Mouse (Mus musculus): ENCODE results near the gene Crlf1.
"Not testable (repeated sequence)": the region's sequence is repeated elsewhere in the genome, so short reads cannot be mapped to it uniquely, and the experiment has no call there.

The Crlf1 gene

GRCm38 (mm10) chr8:70495001-70495770, 2.2 kb downstream of the Crlf1 start:
- DNase-seq (ENCODE audit: low read depth in 1 of 2, low spot score in 2 of 2) = no peak

DNA sequence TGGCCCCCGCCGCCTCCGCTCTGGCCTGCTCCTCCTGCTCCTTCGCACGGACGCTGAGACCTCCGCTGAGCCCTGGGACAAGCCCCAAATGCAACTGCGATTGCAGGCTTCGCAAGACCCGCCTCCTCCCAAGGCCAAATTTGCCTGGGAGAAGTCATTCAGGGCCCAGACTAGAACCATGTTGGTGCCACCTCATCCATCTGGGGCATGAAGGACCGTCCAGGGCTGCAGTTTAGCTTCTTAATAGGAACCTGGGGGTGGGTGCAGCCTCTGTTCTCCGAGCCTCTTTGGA, 2.8 kb downstream of the Crlf1 start:
- no peak for DNase-seq (ENCODE audit: low read depth in 1 of 2, low spot score in 2 of 2)

- no peak for DNase-seq (ENCODE audit: low read depth in 1 of 2, low spot score in 2 of 2)
These were observed 7.7 kb downstream of the Crlf1 start for GRCm38 (mm10) chr8:70500386-70501301.

GRCm38 (mm10) chr8:70501820-70502529, 9.0 kb downstream of the Crlf1 start:
- DNase-seq (ENCODE audit: low read depth in 1 of 2, low spot score in 2 of 2) = no peak

DNA sequence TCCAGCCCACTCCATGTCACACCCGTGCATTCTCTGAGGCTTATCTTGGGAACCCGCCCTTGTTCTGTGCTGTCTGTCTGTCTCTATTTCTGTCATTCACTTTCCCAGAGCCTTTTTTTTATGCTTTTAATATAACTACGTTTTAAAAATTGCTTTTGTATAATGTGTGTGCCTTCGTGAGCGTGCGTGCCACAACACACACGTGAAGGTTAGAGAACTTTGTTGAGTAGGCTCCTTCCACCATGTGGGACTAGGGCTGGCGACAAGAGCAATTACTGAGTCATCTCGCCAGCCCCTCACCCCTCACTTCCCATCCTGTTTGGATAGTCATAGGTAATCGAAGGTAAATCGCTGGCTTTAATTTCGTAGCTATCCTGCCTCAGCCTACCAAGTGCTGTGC, 9.6 kb downstream of the Crlf1 start:
- DNase-seq (ENCODE audit: low read depth in 1 of 2, low spot score in 2 of 2) = no peak

- no peak for DNase-seq (ENCODE audit: low read depth in 1 of 2, low spot score in 2 of 2)
These were observed 10.2 kb downstream of the Crlf1 start for GRCm38 (mm10) chr8:70503062-70503750.

DNA sequence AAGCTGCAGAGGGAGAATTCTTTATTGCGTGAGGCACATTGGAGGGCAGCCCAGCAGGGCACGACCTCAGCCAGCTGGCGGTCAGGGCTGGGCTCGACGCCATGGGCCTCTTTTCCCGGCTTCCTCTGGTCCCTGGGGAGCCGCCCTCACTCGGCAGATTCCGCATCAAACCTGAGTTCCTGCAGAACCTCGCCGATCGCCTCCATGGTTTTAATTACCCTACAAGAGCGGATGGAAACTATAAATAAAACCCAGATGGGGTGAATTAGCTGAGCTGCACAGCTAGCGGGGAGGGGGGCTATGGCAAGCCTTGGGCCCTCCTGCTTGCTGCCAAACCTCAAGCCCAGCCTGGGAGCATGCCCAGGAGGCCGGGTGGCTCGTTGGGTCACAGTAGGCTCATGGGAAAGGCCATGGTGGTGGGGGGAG, 11.3 kb downstream of the Crlf1 start:
- no peak for DNase-seq (ENCODE audit: low read depth in 1 of 2, low spot score in 2 of 2)

- DNase-seq (ENCODE audit: low read depth in 1 of 2, low spot score in 2 of 2) = peak in 1 of 2 experiments; percentile 54
These were observed 11.9 kb downstream of the Crlf1 start for GRCm38 (mm10) chr8:70504851-70505250.

DNA sequence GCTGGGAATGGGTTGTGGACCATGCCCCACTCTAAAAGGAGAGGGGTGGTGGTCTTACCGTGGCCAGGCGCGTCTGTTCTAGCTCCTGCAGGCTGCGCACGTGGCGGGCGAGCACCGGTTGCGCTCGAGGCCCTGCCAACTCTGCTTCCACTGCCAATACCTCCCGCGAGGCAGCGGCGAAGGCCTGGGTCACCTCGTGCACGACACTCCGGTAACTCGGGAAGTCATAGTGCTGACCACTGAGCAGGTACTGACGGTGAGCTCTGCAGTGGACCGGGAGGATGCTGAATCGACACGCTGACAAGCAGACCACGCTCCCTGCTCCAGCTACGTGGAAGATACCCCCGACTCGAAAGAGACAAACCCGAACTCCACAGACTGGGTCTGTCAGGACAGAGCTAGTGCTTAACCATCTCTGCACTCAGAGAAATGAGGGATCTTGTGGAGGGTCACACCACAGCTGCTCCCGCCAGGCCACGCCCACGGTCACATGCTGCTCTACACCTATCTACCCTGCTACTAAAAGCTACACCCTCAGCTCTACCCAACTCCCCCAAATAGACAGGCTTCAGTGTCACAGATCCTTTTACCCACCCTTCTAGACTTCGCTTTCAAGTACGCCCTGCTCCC, 12.9 kb downstream of the Crlf1 start:
- DNase-seq (ENCODE audit: low read depth in 1 of 2, low spot score in 2 of 2) = no peak

GRCm38 (mm10) chr8:70506328-70507026, 13.5 kb downstream of the Crlf1 start, which contains the start of gene Rex1bd:
Rex1bd (minus strand) TSS chr8:70506752.
- DNase-seq (ENCODE audit: low read depth in 1 of 2, low spot score in 2 of 2) = peak; percentile 76 to 83

DNA sequence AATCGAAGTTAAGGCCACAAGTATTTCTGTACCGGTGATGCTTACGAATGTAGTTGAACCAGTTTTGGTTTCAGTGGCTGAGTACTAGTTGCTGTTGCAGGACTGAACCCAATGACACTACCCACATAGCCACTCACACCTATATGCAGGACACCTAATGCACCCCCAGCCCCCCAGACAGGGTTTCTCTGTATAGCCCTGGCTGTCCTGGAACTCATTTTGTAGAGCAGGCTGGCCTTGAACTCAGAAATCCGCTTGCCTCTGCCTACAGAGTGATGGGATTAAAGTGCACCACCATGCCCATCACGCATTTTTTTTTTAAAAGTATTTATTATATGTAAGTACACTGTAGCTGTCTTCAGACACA, 14.1 kb downstream of the Crlf1 start:
- no peak for DNase-seq (ENCODE audit: low read depth in 1 of 2, low spot score in 2 of 2)

GRCm38 (mm10) chr8:70509281-70509952, 16.5 kb downstream of the Crlf1 start:
- no peak for DNase-seq (ENCODE audit: low read depth in 1 of 2, low spot score in 2 of 2)

GRCm38 (mm10) chr8:70510228-70510915, 17.4 kb downstream of the Crlf1 start, which contains the start of gene Uba52:
Uba52 (minus strand) TSS chr8:70510801.
- DNase-seq (ENCODE audit: low read depth in 1 of 2, low spot score in 2 of 2) = peak; percentile 89 to 97

- DNase-seq (ENCODE audit: low read depth in 1 of 2, low spot score in 2 of 2) = not testable (repeated sequence)
These were observed 18.2 kb downstream of the Crlf1 start for GRCm38 (mm10) chr8:70511174-70511573.

GRCm38 (mm10) chr8:70511770-70512169, 18.8 kb downstream of the Crlf1 start:
- no peak for DNase-seq (ENCODE audit: low read depth in 1 of 2, low spot score in 2 of 2)

DNA sequence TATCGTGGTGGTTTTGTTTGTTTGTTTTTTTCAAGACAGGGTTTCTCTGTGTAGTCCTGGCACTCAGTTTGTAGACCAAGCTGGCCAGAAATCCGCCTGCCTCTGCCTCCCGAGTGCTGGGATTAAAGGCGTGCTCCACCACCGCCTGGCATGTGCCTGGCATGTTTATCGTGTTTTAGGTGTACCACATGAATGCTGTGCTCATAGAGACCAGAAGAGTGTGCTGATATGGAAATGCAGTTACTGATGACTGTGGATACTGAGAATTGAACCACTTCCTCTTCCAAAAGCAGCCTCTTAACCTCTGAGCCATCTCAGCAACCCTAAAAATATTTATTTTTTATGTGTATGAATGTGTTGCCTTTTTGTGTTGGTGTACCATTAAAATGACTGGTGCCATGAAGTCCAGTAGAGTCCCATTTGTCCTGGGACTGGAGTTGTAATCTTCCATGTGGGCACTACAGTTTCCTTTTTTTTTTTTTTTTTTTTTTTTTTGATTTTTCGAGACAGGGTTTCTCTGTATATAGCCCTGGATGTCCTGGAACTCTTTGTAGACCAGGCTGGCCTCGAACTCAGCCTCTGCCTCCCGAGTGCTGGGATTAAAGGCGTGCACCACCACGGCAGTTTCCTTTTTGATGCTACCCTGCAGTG, 19.4 kb downstream of the Crlf1 start:
- DNase-seq (ENCODE audit: low read depth in 1 of 2, low spot score in 2 of 2) = no peak

- no peak for DNase-seq (ENCODE audit: low read depth in 1 of 2, low spot score in 2 of 2)
These were observed 20.5 kb downstream of the Crlf1 start for GRCm38 (mm10) chr8:70513441-70513840.

DNA sequence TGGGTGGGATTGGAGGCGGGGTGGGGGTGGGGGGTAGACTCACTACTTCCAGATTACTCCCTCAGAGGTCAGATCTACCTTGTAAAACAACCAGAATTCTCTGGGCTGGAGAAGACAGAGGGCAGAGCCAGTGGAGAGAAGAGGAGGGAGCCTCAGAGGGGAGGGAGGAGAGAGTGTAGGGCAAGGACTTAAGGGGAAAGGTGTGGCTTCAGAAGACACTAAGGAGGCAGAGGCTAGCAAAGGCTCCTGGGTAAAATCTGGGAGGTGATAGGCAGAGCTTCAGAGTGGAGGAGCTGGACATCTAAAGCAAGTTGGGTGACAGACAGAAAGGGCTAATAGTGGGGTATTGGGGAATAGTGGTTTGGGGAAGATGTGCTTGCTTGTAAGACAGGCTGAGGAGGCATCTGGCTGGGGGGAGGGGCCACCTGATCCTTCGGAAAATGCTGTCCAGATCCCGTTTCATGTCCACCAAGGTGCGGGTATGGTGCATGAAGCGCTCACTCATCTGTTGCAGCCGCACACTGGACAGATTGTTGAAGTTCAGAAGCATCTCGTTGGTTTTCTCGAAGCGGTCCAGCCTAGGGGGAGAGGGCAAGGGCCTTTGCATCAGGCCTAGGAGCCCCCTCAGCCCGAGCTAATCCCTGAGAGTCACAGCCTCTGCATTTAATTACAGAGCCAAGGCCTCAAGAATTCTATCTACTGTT, 25.1 kb downstream of the Crlf1 start:
- no peak for DNase-seq (ENCODE audit: low read depth in 1 of 2, low spot score in 2 of 2)

Measured in monocyte, adult 2 months (primary cell).